Mouse (Mus musculus) brain, embryonic 14.5 days (tissue): ENCODE data around the gene Grk3.

ENCODE experiments used
- CTCF ChIP-seq: fragments of 200-500 bp; IDR thresholded peaks from 2 replicates; pipeline ENCODE4 v1.5.1; 2012; ENCODE audit warnings: inconsistent platforms, mild to moderate bottlenecking, moderate library complexity, borderline replicate concordance; ENCODE audit not compliant: insufficient read depth, insufficient read length; ENCODE audit errors: extremely low read depth
- POLR2A ChIP-seq: fragments of 200-500 bp; IDR thresholded peaks from 2 replicates; pipeline ENCODE4 v1.6.1; 2012; ENCODE audit warnings: mild to moderate bottlenecking, inconsistent platforms, borderline replicate concordance; ENCODE audit not compliant: poor library complexity, insufficient read depth, insufficient read length, severe bottlenecking; ENCODE audit errors: extremely low read depth

GRCm38 (mm10) chr5:112868620-112869019 lies 147.0 kb downstream of the Grk3 start:
- no peak for TF ChIP-seq POLR2A
- no peak for TF ChIP-seq CTCF
